Mouse (Mus musculus) central nervous system, embryonic 11.5 days (tissue): ENCODE results near the gene Gm49661. TPM values are rescaled to one million over a fixed set of nuclear protein-coding genes. Genes with fewer than 3 reads are reported as not detected.

Source experiments
- polyA plus RNA-seq: library from polyadenylated mRNA; depleted of rRNA; stranded (reverse); fragments of >200 nt; gene quantifications from 2 replicates; pipeline ENCODE4 v1.2.3, GENCODE M21; 2012; rRNA removed

The Gm49661 gene
- not detected in 2 replicates for polyA plus RNA-seq

DNA sequence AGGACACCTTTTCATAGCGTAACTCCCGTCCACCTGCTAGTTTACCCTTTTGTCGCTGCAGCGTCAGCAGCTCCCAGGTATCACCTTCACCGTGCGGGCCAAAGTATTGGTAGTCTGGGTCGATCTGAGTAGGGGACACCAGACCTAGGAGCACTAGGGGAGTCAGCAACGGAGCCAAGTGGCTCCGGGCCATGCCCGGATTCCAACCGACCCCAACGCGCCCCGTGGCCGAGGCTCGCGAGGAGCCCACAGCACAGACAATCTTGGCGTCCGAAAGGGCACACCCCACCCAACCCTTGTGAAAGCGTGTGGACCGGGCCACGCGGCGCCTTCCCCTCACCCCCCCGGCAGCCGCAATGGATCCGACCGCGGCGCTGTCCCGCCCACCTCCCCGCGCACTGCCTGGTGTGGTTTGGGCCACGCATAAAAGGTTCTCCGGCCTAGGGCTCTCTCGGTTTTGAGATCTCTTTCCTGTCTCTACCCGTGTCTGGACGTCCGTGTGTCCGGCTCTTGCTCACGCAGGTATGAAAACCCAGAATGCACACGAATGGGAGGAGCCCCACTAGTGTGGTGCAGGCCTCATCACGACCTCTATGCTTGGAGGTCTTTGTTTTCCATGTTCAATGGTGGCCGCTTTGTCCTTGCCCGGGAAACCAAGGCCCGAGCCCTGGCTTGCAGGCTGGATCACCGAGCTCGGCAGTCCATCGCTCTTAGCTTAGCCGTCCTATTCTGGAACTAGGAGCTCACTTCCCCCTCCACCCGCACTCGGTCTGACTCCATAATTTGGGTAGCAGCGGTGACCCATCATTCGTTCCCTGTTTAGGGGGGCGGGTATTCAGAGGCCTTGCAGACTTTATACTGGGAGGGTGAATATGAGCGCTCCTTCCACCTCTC lies at the start of gene Gm49661, which contains the start of the genes Prdx2 and Rnaseh2a:
Gene Gm49661 (minus strand): TSS at position 193 of the 894 bp plus-strand sequence.
Gene Prdx2 (plus strand): TSS at position 347 of the 894 bp plus-strand sequence.
Gene Rnaseh2a (minus strand): TSS at position 527 of the 894 bp plus-strand sequence.

DNA sequence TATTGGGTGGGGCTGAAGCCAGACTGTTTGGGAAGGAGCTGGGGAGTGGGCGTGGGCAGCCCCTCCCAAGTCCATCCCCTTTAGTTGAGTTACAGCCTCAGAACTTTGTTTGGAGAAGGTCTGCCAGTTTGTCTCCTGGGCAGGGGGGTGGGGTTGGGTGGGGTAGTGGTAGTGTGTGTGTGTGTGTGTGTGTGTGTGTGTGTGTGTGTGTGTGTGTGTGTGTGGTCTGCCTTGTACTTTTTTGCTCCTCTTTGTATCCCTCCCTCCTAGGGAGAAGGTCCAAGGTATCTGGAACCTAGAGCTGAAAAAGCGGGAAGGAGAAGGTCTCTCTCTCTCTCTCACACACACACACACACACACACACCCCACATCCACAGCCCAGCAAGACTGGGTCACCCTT lies 45.2 kb upstream of the Gm49661 start, which contains the start of gene Best2:
Gene Best2 (minus strand): TSS at position 101 of the 400 bp plus-strand sequence.

DNA sequence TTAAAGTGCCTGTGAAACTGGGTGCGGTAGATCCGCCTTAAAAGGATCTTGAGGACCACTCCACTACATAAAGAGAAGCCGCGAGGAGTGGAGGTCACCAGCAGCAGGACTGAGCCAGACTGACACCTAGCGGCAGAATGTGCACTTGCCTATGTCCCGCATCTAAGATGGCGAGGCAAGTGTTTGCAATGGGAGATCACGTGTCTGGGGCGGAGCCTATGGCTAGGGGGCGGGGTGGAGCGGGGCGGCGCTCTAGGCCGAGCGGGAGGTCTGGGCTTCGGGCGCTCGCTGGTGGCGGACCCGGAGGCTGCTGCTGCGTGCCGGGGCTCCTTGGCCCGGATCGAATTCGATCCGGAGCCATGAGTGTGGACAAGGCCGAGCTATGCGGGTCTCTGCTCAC lies 21.1 kb upstream of the Gm49661 start, which contains the start of gene Hook2:
Gene Hook2 (plus strand): TSS at position 255 of the 400 bp plus-strand sequence.

DNA sequence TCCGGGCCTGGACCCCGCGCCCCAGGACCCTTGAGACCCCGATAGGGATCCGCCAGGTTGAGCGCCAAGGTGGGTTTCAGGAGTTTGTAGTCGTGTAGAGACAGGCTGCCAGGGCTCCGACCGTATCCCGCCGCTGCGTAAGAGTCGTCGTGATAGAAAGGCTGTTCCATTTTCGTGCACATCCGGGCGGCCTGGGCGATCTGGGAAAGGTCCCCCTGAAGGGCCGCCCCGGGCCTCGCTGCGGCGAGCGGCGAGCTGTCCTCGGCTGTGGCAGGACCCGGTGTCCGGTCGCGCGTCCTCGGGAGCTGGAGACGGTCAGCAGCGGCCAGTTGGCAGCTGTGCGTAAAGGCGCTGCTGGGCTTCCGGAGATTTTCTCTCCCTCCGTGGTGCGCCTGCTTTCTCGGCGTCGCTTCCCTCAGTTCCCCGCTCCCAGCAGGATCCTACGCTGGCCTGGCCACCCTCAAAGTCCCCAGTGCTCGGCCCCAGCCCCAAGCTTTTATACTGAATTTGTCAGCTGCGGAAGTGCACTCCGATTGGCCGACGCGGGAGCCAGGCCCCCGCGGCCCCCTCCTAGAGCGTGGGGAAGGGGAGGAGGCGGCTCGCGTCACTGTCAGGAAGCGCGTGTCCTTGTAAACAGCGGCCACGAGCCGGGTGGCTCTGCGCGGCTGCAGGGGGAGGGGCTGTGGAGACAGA lies 9.2 kb upstream of the Gm49661 start, which contains the start of gene Junb:
Gene Junb (minus strand): TSS at position 471 of the 693 bp plus-strand sequence.

DNA sequence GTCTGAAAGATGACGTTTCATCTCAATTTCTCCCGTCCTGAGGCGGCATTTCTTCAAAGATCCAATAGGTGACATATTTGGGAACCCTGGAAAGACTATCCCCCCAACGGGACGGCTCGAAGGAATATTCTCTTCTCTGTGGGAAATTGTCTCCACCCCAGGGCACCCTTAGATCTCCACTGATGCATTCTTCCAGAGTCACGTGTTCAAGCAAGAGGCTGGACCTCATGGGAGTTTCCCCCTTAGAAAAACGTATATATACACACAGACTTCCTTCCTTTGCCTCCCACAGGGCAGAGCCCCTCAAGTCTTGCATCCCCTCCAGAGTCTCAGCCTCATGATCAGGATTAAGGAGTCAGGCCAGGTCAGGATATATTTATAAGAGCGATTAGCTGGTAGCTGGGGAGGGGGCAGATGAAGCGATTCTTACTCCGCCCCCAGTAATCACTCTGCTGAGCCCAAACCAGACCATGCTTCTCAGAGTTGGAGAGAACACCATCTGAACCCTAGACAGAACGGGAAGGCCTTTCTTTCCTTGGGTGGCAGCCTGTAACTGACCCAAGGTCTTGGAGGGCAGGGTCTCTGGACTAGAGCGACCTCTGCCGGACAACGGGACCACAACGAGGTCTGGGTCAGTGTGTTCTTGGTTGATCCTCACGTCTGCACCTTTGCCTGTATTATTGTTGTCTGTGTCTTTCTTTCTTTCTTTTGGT lies 22.5 kb downstream of the Gm49661 start, which contains the start of gene Rtbdn:
Gene Rtbdn (plus strand): TSS at position 464 of the 713 bp plus-strand sequence.

DNA sequence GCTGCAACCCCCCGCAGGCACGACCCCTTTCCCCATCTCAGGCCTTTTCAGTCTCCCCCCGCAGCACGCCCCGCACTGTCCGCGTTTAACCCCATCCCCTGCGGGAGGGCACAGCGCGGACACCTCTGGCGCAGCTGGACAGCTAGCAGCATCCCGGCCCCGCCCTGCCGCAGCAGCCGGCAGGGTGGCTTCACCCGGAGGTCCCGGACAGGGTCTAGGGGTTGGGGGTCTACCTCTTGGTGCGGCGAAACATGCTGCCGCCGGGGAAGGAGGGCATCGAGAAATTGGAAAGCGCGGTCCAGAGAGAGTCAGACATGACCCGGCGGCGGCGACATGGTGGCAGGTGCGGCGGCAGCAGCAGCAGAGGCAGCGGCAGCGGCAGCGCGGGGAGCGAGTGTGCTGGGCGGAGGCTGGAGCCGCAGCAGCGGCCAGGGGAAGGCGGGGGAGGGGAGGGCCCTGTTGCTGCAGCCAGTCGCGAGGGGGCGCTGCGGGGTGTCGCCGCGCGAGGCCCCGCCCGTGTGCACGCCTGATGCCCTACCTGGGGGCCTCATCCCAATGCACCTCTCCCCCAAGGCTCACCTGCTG lies 32.2 kb downstream of the Gm49661 start, which contains the start of gene Mast1:
Gene Mast1 (minus strand): TSS at position 398 of the 585 bp plus-strand sequence.

Other genes with a start within 250 kb of the Gm49661 start
- gene G430095P16Rik, start 246.4 kb downstream of the Gm49661 start, polyA plus RNA-seq: 2.7 and 4.9 TPM in 2 replicates
- 7.8 and 9.6 TPM in 2 replicates for gene Nfix, start 169.1 kb downstream of the Gm49661 start, polyA plus RNA-seq
- 3.2 and 4.7 TPM in 2 replicates for gene Dand5, start 146.6 kb downstream of the Gm49661 start, polyA plus RNA-seq
- gene Gadd45gip1, start 137.9 kb downstream of the Gm49661 start, polyA plus RNA-seq: 29.3 and 32.5 TPM in 2 replicates
- gene Rad23a, start 128.8 kb downstream of the Gm49661 start, polyA plus RNA-seq: 65.7 and 76.9 TPM in 2 replicates
- 669 and 1,481 TPM in 2 replicates for gene Calr, start 122.5 kb downstream of the Gm49661 start, polyA plus RNA-seq
- 97.5 and 98.6 TPM in 2 replicates for gene Farsa, start 112.4 kb downstream of the Gm49661 start, polyA plus RNA-seq
- 38.7 and 41.1 TPM in 2 replicates for gene Syce2, start 97.3 kb downstream of the Gm49661 start, polyA plus RNA-seq
- 47.6 and 59.7 TPM in 2 replicates for gene Gcdh, start 75.5 kb downstream of the Gm49661 start, polyA plus RNA-seq
- 13.0 and 22.9 TPM in 2 replicates for gene Klf1, start 67.5 kb downstream of the Gm49661 start, polyA plus RNA-seq
- 8.9 and 10.6 TPM in 2 replicates for gene Dnase2a, start 60.9 kb downstream of the Gm49661 start, polyA plus RNA-seq
- 21.4 and 22.8 TPM in 2 replicates for gene Mast1, start 32.1 kb downstream of the Gm49661 start, polyA plus RNA-seq
- 1.1 TPM in 2 replicates for gene Rtbdn, start 22.4 kb downstream of the Gm49661 start, polyA plus RNA-seq
- gene Prdx2, start 154 bp upstream of the Gm49661 start, polyA plus RNA-seq: 836 and 1,138 TPM in 2 replicates
- 85.7 and 158 TPM in 2 replicates for gene Rnaseh2a, start 334 bp upstream of the Gm49661 start, polyA plus RNA-seq
- gene Junb, start 9.3 kb upstream of the Gm49661 start, polyA plus RNA-seq: 3.7 and 3.8 TPM in 2 replicates
- 12.8 and 15.9 TPM in 2 replicates for gene Hook2, start 21.2 kb upstream of the Gm49661 start, polyA plus RNA-seq
- gene Best2, start 45.1 kb upstream of the Gm49661 start, polyA plus RNA-seq: 0.04 TPM in 1 of 2 replicates, not detected in the other
- gene Asna1, start 55.8 kb upstream of the Gm49661 start, polyA plus RNA-seq: 186 and 196 TPM in 2 replicates
- 185 and 357 TPM in 2 replicates for gene Trir, start 57.4 kb upstream of the Gm49661 start, polyA plus RNA-seq
- gene Tnpo2, start 67.5 kb upstream of the Gm49661 start, polyA plus RNA-seq: 72.4 and 83.1 TPM in 2 replicates
- 40.9 and 42.1 TPM in 2 replicates for gene Fbxw9, start 90.6 kb upstream of the Gm49661 start, polyA plus RNA-seq
- gene Gm5741, start 98.5 kb upstream of the Gm49661 start, polyA plus RNA-seq: 0.71 and 0.82 TPM in 2 replicates
- 44.7 and 49.4 TPM in 2 replicates for gene Dhps, start 102.3 kb upstream of the Gm49661 start, polyA plus RNA-seq
- 85.3 and 89.8 TPM in 2 replicates for gene Wdr83os, start 111.3 kb upstream of the Gm49661 start, polyA plus RNA-seq
- gene Wdr83, start 111.9 kb upstream of the Gm49661 start, polyA plus RNA-seq: 72.7 and 84.7 TPM in 2 replicates
- gene Man2b1, start 113.8 kb upstream of the Gm49661 start, polyA plus RNA-seq: 18.3 and 21.6 TPM in 2 replicates
- 1.3 and 2.0 TPM in 2 replicates for gene Zfp791, start 153.7 kb upstream of the Gm49661 start, polyA plus RNA-seq
- gene Cks1brt, start 182.5 kb upstream of the Gm49661 start, polyA plus RNA-seq: not detected in 2 replicates